Mouse (Mus musculus) embryonic facial prominence, embryonic 12.5 days (tissue): ENCODE results near the gene Spred3. TPM values are rescaled to one million over a fixed set of nuclear protein-coding genes. Genes with fewer than 3 reads are reported as not detected.
A peak's percentile ranks its signal among the peaks of the same experiment; 100 is the strongest.

Source experiments
- ATAC-seq: fragments of 200-750 bp; cut with Nextera tagmentation; 2 replicates; pipeline ENCODE4 v1.8.0; 2017; ENCODE audit not compliant: insufficient number of reproducible peaks, insufficient read depth, low FRiP score, low TSS enrichment
- H3K27ac ChIP-seq: fragments of 300-500 bp; sonication (generic); 2 replicates; pipeline ENCODE4 v1.5.1; 2016; ENCODE audit warnings: mild to moderate bottlenecking
- H3K27me3 ChIP-seq: fragments of 300-500 bp; sonication (generic); 2 replicates; pipeline ENCODE4 v1.6.1; 2016; ENCODE audit warnings: mild to moderate bottlenecking, moderate library complexity
- H3K36me3 ChIP-seq: fragments of 300-500 bp; sonication (generic); 2 replicates; pipeline ENCODE4 v1.6.1; 2016; ENCODE audit warnings: mild to moderate bottlenecking
- H3K4me1 ChIP-seq: fragments of 300-500 bp; sonication (generic); 2 replicates; pipeline ENCODE4 v1.6.1; 2016
- H3K4me2 ChIP-seq: fragments of 300-500 bp; sonication (generic); replicated peaks from 2 replicates; pipeline ENCODE4 v1.6.1; 2016; ENCODE audit warnings: mild to moderate bottlenecking, moderate library complexity
- H3K4me3 ChIP-seq: fragments of 300-500 bp; sonication (generic); 2 replicates; pipeline ENCODE4 v1.5.1; 2016; ENCODE audit warnings: mild to moderate bottlenecking
- H3K9ac ChIP-seq: fragments of 300-500 bp; sonication (generic); 2 replicates; pipeline ENCODE4 v1.6.1; 2016; ENCODE audit warnings: mild to moderate bottlenecking, moderate library complexity
- H3K9me3 ChIP-seq: fragments of 300-500 bp; sonication (generic); 2 replicates; pipeline ENCODE4 v1.6.1; 2016; ENCODE audit warnings: mild to moderate bottlenecking, moderate library complexity
- WGBS: fragments of 180-500 bp; shearing (Covaris S2); methylation state at CpG from one replicate; pipeline ENCODE4 v1.1.7; 2016; 5-methylcytosine and 5-hydroxymethylcytosine counted together
- polyA plus RNA-seq: library from polyadenylated mRNA; unstranded; fragments of >200 nt; fragmentation: Nextera tagmentation; extraction: Ambion mirVana; gene quantifications from 2 replicates; pipeline ENCODE4 v1.2.1, GENCODE M21; 2016

Spred3 gene
- polyA plus RNA-seq, 1 experiment from 2014 or later = 5.9 TPM

GRCm38 (mm10) chr7:29119526-29119925 lies 50.7 kb downstream of the Spred3 start:
- no peak for ATAC-seq
- H3K27ac ChIP-seq = no peak overlapping the region
- peaks cover 5% of the 10 kb centered on the region; the same call in 1 of the 2 replicates for H3K4me1 ChIP-seq
- H3K9me3 ChIP-seq = no peaks in the 10 kb centered on the region
- WGBS = 47% methylated on average over 1 of the region's 1 CpGs
- no peak overlapping the region for H3K4me2 ChIP-seq
- no peak overlapping the region for H3K9ac ChIP-seq
- H3K27me3 ChIP-seq = 0 out of 2 replicates have a peak, but pooled peaks cover 2% of the 10 kb centered on the region
- H3K36me3 ChIP-seq = no peaks in the 10 kb centered on the region
- H3K4me3 ChIP-seq = no peak overlapping the region

GRCm38 (mm10) chr7:29118142-29118851 lies 51.9 kb downstream of the Spred3 start:
- H3K4me3 ChIP-seq = no peak overlapping the region
- H3K27me3 ChIP-seq = no peaks in the 10 kb centered on the region
- H3K9me3 ChIP-seq = no peaks in the 10 kb centered on the region
- 10% methylated on average over 18 of the region's 18 CpGs for WGBS
- no peaks in the 10 kb centered on the region for H3K4me1 ChIP-seq
- ATAC-seq = no peak
- no peak overlapping the region for H3K27ac ChIP-seq
- H3K9ac ChIP-seq = no peak overlapping the region
- H3K36me3 ChIP-seq = no peaks in the 10 kb centered on the region
- no peak overlapping the region for H3K4me2 ChIP-seq

- Histone ChIP-seq H3K4me2 (peak overlapping the region; percentile 48), H3K4me3 (peak overlapping the region; percentile 15), H3K9me3 (no peaks in the 10 kb centered on the region), H3K27ac (no peak overlapping the region), H3K9ac (no peak overlapping the region), H3K36me3 (no peaks in the 10 kb centered on the region), H3K27me3 (no peaks in the 10 kb centered on the region), H3K4me1 (peaks cover 7% of the 10 kb centered on the region; the same call in 1 of the 2 replicates)
- 26% methylated on average over 38 of the region's 38 CpGs for WGBS
- ATAC-seq = peak; percentile 55; the same call in 1 of the 2 replicates
These were observed 60.9 kb downstream of the Spred3 start for GRCm38 (mm10) chr7:29108992-29109955.

Other genes with a start within 250 kb of the Spred3 start
- 233 and 253 TPM in 2 replicates for gene Actn4, start 208.1 kb downstream of the Spred3 start, polyA plus RNA-seq
- 392 and 419 TPM in 2 replicates for gene Eif3k, start 188.5 kb downstream of the Spred3 start, polyA plus RNA-seq
- gene Map4k1, start 188.4 kb downstream of the Spred3 start, polyA plus RNA-seq = 6.7 and 9.3 TPM in 2 replicates
- 3.7 and 4.3 TPM in 2 replicates for gene Ryr1, start 45.2 kb downstream of the Spred3 start, polyA plus RNA-seq
- gene Rasgrp4, start 35.6 kb downstream of the Spred3 start, polyA plus RNA-seq = 0.92 and 1.1 TPM in 2 replicates
- 12.9 and 15.6 TPM in 2 replicates for gene Fam98c, start 14.2 kb downstream of the Spred3 start, polyA plus RNA-seq
- 0.59 and 0.78 TPM in 2 replicates for gene Ggn, start 201 bp downstream of the Spred3 start, polyA plus RNA-seq
- 278 and 280 TPM in 2 replicates for gene Psmd8, start 10.3 kb upstream of the Spred3 start, polyA plus RNA-seq
- 0.37 and 0.60 TPM in 2 replicates for gene Catsperg1, start 43.6 kb upstream of the Spred3 start, polyA plus RNA-seq
- gene Kcnk6, start 62.1 kb upstream of the Spred3 start, polyA plus RNA-seq = 1.2 and 1.4 TPM in 2 replicates
- gene Yif1b, start 67.9 kb upstream of the Spred3 start, polyA plus RNA-seq = 100 and 104 TPM in 2 replicates
- 1.9 and 2.6 TPM in 2 replicates for gene 2200002D01Rik, start 78.1 kb upstream of the Spred3 start, polyA plus RNA-seq
- 94.0 and 104 TPM in 2 replicates for gene Spint2, start 111.5 kb upstream of the Spred3 start, polyA plus RNA-seq
- 17.1 and 19.6 TPM in 2 replicates for gene Ppp1r14a, start 118.9 kb upstream of the Spred3 start, polyA plus RNA-seq
- 25.7 and 27.9 TPM in 2 replicates for gene Dpf1, start 133.5 kb upstream of the Spred3 start, polyA plus RNA-seq